Mouse (Mus musculus) embryonic facial prominence, embryonic 11.5 days (tissue): Measurements from ENCODE around the gene Hoxd11. TPM values are rescaled to one million over a fixed set of nuclear protein-coding genes. Genes with fewer than 3 reads are reported as not detected.

ENCODE experiments used
- ATAC-seq: fragments of 200-750 bp; cut with Nextera tagmentation; replicated peaks from 2 replicates; pipeline ENCODE4 v1.8.0; 2017; ENCODE audit warnings: low read depth; ENCODE audit not compliant: insufficient number of reproducible peaks, low FRiP score, low TSS enrichment
- DNase-seq: peaks from one replicate; pipeline ENCODE4 v3.0.0-alpha.2; 2015; ENCODE audit warnings: low spot score
- H3K27ac ChIP-seq: fragments of 300-500 bp; sonication (generic); replicated peaks from 2 replicates; pipeline ENCODE4 v1.5.1; 2014; ENCODE audit warnings: mild to moderate bottlenecking, low read depth, low read length, control low read depth
- H3K27me3 ChIP-seq: fragments of 300-500 bp; sonication (generic); 2 replicates; pipeline ENCODE4 v1.6.1; 2014; ENCODE audit warnings: mild to moderate bottlenecking, low read length, moderate library complexity, mixed read lengths; ENCODE audit not compliant: control insufficient read depth, insufficient read depth
- H3K36me3 ChIP-seq: fragments of 300-500 bp; sonication (generic); replicated peaks from 2 replicates; pipeline ENCODE4 v1.6.1; 2014; ENCODE audit warnings: low read depth, mild to moderate bottlenecking, low read length, moderate library complexity, mixed read lengths; ENCODE audit not compliant: control insufficient read depth, insufficient read depth
- H3K4me1 ChIP-seq: fragments of 300-500 bp; sonication (generic); 2 replicates; pipeline ENCODE4 v1.6.1; 2014; ENCODE audit warnings: low read length, mixed read lengths; ENCODE audit not compliant: control insufficient read depth, insufficient read depth
- H3K4me2 ChIP-seq: fragments of 300-500 bp; sonication (generic); 2 replicates; pipeline ENCODE4 v1.6.1; 2014; ENCODE audit warnings: low read depth, mild to moderate bottlenecking, control low read depth, low read length, moderate library complexity
- H3K4me3 ChIP-seq: fragments of 300-500 bp; sonication (generic); 2 replicates; pipeline ENCODE4 v1.5.1; 2014; ENCODE audit warnings: low read depth, low read length, control low read depth
- H3K9ac ChIP-seq: fragments of 300-500 bp; sonication (generic); replicated peaks from 2 replicates; pipeline ENCODE4 v1.6.1; 2014; ENCODE audit warnings: mild to moderate bottlenecking, control low read depth, low read length
- H3K9me3 ChIP-seq: fragments of 300-500 bp; sonication (generic); replicated peaks from 2 replicates; pipeline ENCODE4 v1.6.1; 2016; ENCODE audit warnings: mild to moderate bottlenecking, low read length, inconsistent platforms, mixed read lengths; ENCODE audit not compliant: control insufficient read depth
- WGBS: fragments of 180-500 bp; shearing (Covaris S2); extraction: QIAGEN DNeasy Blood & Tissue Kit; methylation state at CpG from one replicate; pipeline ENCODE4 v1.1.7; 2014; 5-methylcytosine and 5-hydroxymethylcytosine counted together
- polyA plus RNA-seq: library from polyadenylated mRNA; unstranded; fragments of >200 nt; fragmentation: Nextera tagmentation; extraction: Ambion mirVana; gene quantifications from 2 replicates; pipeline ENCODE4 v1.2.1, GENCODE M21; 2014

Gene Hoxd11
- polyA plus RNA-seq, 1 experiment from 2014 or later: not detected

GRCm38 (mm10) chr2:74703720-74704392, 24.5 kb downstream of the Hoxd11 start:
- H3K9ac ChIP-seq: no peak overlapping the region

GRCm38 (mm10) chr2:74704393-74704998, 25.1 kb downstream of the Hoxd11 start, which contains the start of gene Hoxd8:
Hoxd8 (plus strand) TSS chr2:74704615.
- DNase-seq: no peak
- peak within 1 kb of the TSS; percentile 32; the same call in 1 of the 2 replicates for H3K9ac ChIP-seq

More at GRCm38 (mm10) chr2:74703720-74704392, 24.5 kb downstream of the Hoxd11 start:
- H3K27ac ChIP-seq: no peak overlapping the region
- no peaks in the 10 kb centered on the region for H3K36me3 ChIP-seq
- H3K4me1 ChIP-seq: peaks cover 14% of the 10 kb centered on the region
- WGBS: 1% methylated on average over 26 of the region's 26 CpGs
- ATAC-seq (no peak), DNase-seq (no peak)
- H3K9me3 ChIP-seq: no peaks in the 10 kb centered on the region
- peaks cover 83% of the 10 kb centered on the region for H3K27me3 ChIP-seq
- no peak overlapping the region for H3K4me3 ChIP-seq
- H3K4me2 ChIP-seq: no peak overlapping the region

DNA sequence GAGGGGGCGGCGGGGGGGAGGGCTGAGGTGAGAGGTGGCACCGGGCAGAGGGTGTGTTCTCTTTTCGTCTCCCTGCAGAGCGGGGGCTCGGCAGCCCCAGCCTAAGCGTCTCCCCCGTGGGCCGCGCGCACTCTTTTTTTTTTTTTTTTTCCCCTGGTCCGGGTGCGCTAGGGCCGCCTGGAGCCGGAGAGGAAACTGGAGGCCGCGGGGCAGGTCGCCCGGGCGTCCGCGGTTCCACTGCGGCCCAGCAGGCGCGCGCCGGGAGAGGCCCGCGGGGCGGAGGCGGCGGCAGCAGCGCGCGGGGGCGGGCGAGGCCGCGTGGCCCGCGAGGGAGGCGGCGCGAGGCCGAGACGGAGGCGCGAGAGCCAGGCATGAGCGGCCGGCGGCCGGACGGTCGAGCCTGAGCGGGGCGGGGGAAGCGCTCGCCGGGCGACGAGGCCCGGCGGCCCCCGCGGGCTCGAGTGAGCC, 25.7 kb downstream of the Hoxd11 start:
- under 1% methylated on average over 36 of the region's 66 CpGs for whole genome bisulfite sequencing
- Histone ChIP-seq H3K36me3 (no peaks in the 10 kb centered on the region), H3K9ac (peak overlapping the region; percentile 32; the same call in 1 of the 2 replicates), H3K27ac (no peak overlapping the region), H3K9me3 (no peaks in the 10 kb centered on the region), H3K27me3 (peaks cover 83% of the 10 kb centered on the region), H3K4me2 (peak overlapping the region; percentile 79), H3K4me3 (peak overlapping the region; percentile 33), H3K4me1 (peaks cover 14% of the 10 kb centered on the region)
- DNase-seq: no peak
- ATAC-seq: no peak

More at GRCm38 (mm10) chr2:74704393-74704998, 25.1 kb downstream of the Hoxd11 start, which contains the start of gene Hoxd8:
- H3K36me3 ChIP-seq: no peaks in the 10 kb centered on the region
- no peak for ATAC-seq
- H3K9me3 ChIP-seq: no peaks in the 10 kb centered on the region
- no peak within 1 kb of the TSS for H3K27ac ChIP-seq
- H3K27me3 ChIP-seq: peaks cover 83% of the 10 kb centered on the region
- peak within 1 kb of the TSS; percentile 79 for H3K4me2 ChIP-seq
- H3K4me3 ChIP-seq: peak within 1 kb of the TSS; percentile 33
- WGBS: under 1% methylated on average over 52 of the region's 52 CpGs
- H3K4me1 ChIP-seq: peaks cover 14% of the 10 kb centered on the region

DNA sequence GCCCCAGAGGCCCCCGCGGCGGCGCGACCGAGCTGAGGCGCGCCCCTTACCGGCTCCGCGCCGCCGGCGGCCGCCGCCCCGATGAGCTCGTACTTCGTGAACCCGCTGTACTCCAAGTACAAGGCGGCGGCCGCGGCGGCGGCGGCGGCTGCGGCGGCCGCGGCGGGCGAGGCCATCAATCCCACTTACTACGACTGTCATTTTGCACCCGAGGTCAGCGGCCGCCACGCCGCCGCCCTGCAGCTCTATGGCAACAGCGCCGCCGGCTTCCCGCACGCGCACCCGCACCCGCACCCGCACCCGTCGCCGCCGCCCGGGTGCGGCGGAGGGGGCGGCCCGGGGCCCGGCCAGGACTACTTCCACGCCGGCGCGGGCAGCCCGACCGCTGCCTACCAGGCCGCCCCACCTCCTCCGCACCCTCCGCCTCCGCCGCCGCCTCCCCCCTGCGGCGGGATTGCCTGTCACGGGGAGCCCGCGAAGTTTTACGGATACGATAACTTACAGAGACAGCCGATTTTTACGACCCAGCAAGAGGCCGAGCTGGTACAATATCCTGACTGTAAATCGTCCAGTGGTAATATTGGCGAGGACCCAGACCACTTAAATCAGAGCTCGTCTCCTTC, 26.2 kb downstream of the Hoxd11 start:
- Histone ChIP-seq H3K9ac (peak overlapping the region; percentile 32; the same call in 1 of the 2 replicates), H3K27ac (no peak overlapping the region), H3K4me3 (peak overlapping the region; percentile 33), H3K36me3 (no peaks in the 10 kb centered on the region), H3K4me1 (peaks cover 14% of the 10 kb centered on the region), H3K9me3 (no peaks in the 10 kb centered on the region), H3K4me2 (peak overlapping the region; percentile 79), H3K27me3 (peaks cover 83% of the 10 kb centered on the region)
- no peak for ATAC-seq
- DNase-seq: no peak
- WGBS: under 1% methylated on average over 57 of the region's 85 CpGs

DNA sequence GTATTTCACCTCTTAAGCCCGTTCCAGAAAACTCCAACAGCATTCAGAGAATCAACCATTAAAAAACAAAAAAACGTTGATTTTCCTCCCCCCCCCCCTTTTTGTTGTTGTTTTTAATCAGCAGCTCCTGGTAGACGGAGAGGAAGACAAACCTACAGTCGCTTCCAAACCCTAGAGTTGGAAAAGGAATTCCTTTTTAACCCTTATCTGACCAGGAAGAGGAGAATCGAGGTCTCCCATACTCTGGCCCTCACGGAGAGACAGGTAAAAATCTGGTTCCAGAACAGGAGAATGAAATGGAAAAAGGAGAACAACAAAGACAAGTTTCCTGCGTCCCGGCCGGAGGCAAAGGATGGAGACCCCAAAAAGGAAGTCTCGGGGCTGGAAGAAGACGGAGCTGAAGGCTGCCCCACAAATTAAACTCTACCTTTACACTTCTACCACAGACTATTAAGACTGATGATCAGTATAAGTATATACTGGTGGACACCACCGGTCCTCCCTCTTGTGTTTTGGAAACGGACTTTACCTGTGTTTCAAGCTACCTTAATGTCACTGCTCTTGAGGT, 27.1 kb downstream of the Hoxd11 start:
- no peak overlapping the region for H3K9ac ChIP-seq
- peaks cover 81% of the 10 kb centered on the region for H3K27me3 ChIP-seq
- H3K4me3 ChIP-seq: no peak overlapping the region
- 2% methylated on average over 13 of the region's 13 CpGs for WGBS
- no peak for DNase-seq
- no peaks in the 10 kb centered on the region for H3K9me3 ChIP-seq
- no peak for ATAC-seq
- no peak overlapping the region for H3K4me2 ChIP-seq
- H3K27ac ChIP-seq: no peak overlapping the region
- H3K36me3 ChIP-seq: no peaks in the 10 kb centered on the region
- H3K4me1 ChIP-seq: peaks cover 14% of the 10 kb centered on the region

GRCm38 (mm10) chr2:74707599-74707998, 28.2 kb downstream of the Hoxd11 start:
- no peak for ATAC-seq
- Histone ChIP-seq H3K27ac (no peak overlapping the region), H3K9me3 (no peaks in the 10 kb centered on the region), H3K36me3 (no peaks in the 10 kb centered on the region), H3K4me3 (no peak overlapping the region), H3K9ac (no peak overlapping the region), H3K4me1 (peaks cover 16% of the 10 kb centered on the region), H3K4me2 (no peak overlapping the region), H3K27me3 (peaks cover 88% of the 10 kb centered on the region)
- DNase-seq: no peak
- WGBS: 3% methylated on average over 7 of the region's 7 CpGs

DNA sequence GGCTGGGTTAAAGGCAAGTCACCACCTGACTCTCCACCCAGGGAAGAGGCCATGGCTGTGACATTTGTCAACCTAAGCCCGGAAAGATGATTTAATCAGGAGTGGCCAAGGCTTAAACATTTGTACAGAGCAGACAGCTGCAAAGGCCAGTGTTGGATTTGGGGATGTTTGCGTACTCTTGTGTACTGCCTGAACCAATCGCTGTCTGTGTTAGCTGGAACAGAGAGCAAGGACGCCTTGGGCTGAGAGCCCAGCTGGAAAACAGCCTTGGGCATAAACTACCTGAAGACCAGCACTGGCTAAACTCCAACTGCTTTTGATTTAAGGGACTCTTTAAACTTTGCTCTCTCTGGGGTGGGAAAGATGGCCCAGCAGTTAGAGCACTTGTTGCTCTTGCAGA, 29.3 kb downstream of the Hoxd11 start:
- H3K27me3 ChIP-seq: peaks cover 91% of the 10 kb centered on the region
- WGBS: 6% methylated on average over 4 of the region's 4 CpGs

More for the DNA sequence above, 29.3 kb downstream of the Hoxd11 start:
- no peaks in the 10 kb centered on the region for H3K9me3 ChIP-seq
- ATAC-seq (no peak), DNase-seq (no peak)
- no peaks in the 10 kb centered on the region for H3K36me3 ChIP-seq
- H3K4me1 ChIP-seq: peaks cover 16% of the 10 kb centered on the region
- no peak overlapping the region for H3K4me2 ChIP-seq
- H3K4me3 ChIP-seq: no peak overlapping the region
- no peak overlapping the region for H3K27ac ChIP-seq
- H3K9ac ChIP-seq: no peak overlapping the region
